Mouse (Mus musculus) midbrain, postnatal 0 days (tissue): Measurements from ENCODE around the gene Plcb3. TPM values are rescaled to one million over a fixed set of nuclear protein-coding genes. Genes with fewer than 3 reads are reported as not detected.

ENCODE experiments used
- ATAC-seq: fragments of 200-750 bp; cut with Nextera tagmentation; 2 replicates; pipeline ENCODE4 v1.8.0; 2017; ENCODE audit warnings: moderate number of reproducible peaks, mild to moderate bottlenecking, moderate TSS enrichment, moderate library complexity; ENCODE audit not compliant: low FRiP score
- DNase-seq: peaks from one replicate; pipeline ENCODE4 v3.0.0-alpha.2; 2015; ENCODE audit warnings: low spot score
- H3K27ac ChIP-seq: fragments of 300-500 bp; sonication (generic); 2 replicates; pipeline ENCODE4 v1.5.1; 2014; ENCODE audit warnings: low read depth, mild to moderate bottlenecking, low read length, mixed read lengths
- H3K27me3 ChIP-seq: fragments of 300-500 bp; sonication (generic); 2 replicates; pipeline ENCODE4 v1.6.1; 2014; ENCODE audit warnings: low read length, control low read depth, mixed read lengths; ENCODE audit not compliant: insufficient read depth
- H3K36me3 ChIP-seq: fragments of 300-500 bp; sonication (generic); 2 replicates; pipeline ENCODE4 v1.6.1; 2014; ENCODE audit warnings: low read length, control low read depth, mixed read lengths; ENCODE audit not compliant: insufficient read depth
- H3K4me1 ChIP-seq: fragments of 300-500 bp; sonication (generic); 2 replicates; pipeline ENCODE4 v1.6.1; 2014; ENCODE audit warnings: mild to moderate bottlenecking, control low read depth, antibody characterized with exemption, low read length, mixed read lengths; ENCODE audit not compliant: insufficient read depth
- H3K4me2 ChIP-seq: fragments of 300-500 bp; sonication (generic); 2 replicates; pipeline ENCODE4 v1.6.1; 2014; ENCODE audit warnings: low read depth, mild to moderate bottlenecking, low read length, mixed read lengths; ENCODE audit not compliant: poor library complexity, severe bottlenecking
- H3K4me3 ChIP-seq: fragments of 300-500 bp; sonication (generic); 2 replicates; pipeline ENCODE4 v1.5.1; 2014; ENCODE audit warnings: low read depth, mild to moderate bottlenecking, low read length, moderate library complexity
- H3K9ac ChIP-seq: fragments of 300-500 bp; sonication (generic); replicated peaks from 2 replicates; pipeline ENCODE4 v1.6.1; 2014; ENCODE audit warnings: mild to moderate bottlenecking, low read length, moderate library complexity, mixed read lengths; ENCODE audit not compliant: poor library complexity, severe bottlenecking
- H3K9me3 ChIP-seq: fragments of 300-500 bp; sonication (generic); 2 replicates; pipeline ENCODE4 v1.6.1; 2016; ENCODE audit warnings: low read length, control low read depth
- CTCF ChIP-seq: IDR thresholded peaks from 2 replicates; pipeline ENCODE4 v1.5.1; 2016; ENCODE audit warnings: antibody characterized with exemption, mild to moderate bottlenecking
- WGBS: fragments of 180-500 bp; shearing (Covaris S2); extraction: QIAGEN DNeasy Blood & Tissue Kit; methylation state at CpG from one replicate; pipeline ENCODE4 v1.1.7; 2014; 5-methylcytosine and 5-hydroxymethylcytosine counted together
- polyA plus RNA-seq: library from polyadenylated mRNA; unstranded; fragments of >200 nt; fragmentation: Nextera tagmentation; extraction: Ambion mirVana; gene quantifications from 2 replicates; pipeline ENCODE4 v1.2.1, GENCODE M21; 2015
- total RNA-seq: library from RNA; depleted of rRNA; stranded (reverse); fragments of >200 nt; gene quantifications from 2 replicates; pipeline ENCODE4 v1.2.3, GENCODE M21; 2014

Plcb3 gene
- total and polyA plus RNA-seq, 2 experiments from 2014 or later: 9.8 to 16.6 TPM

- TF ChIP-seq CTCF: no peak
- ATAC-seq (no peak), DNase-seq (no peak)
- no peaks in the 10 kb centered on the region for H3K27me3 ChIP-seq
- no peak overlapping the region for H3K27ac ChIP-seq
- H3K4me1 ChIP-seq: 0 out of 2 replicates have a peak, but pooled peaks cover 3% of the 10 kb centered on the region
- H3K9me3 ChIP-seq: no peaks in the 10 kb centered on the region
- H3K9ac ChIP-seq: no peak overlapping the region
- H3K4me3 ChIP-seq: no peak overlapping the region
- 0 out of 2 replicates have a peak, but pooled peaks cover 12% of the 10 kb centered on the region for H3K36me3 ChIP-seq
- WGBS: 89% methylated on average over 7 of the region's 7 CpGs
- H3K4me2 ChIP-seq: no peak overlapping the region
Observed at GRCm38 (mm10) chr19:6955424-6955823, 20.8 kb downstream of the Plcb3 start.

GRCm38 (mm10) chr19:6954046-6954445 lies 22.2 kb downstream of the Plcb3 start:
- ATAC-seq (no peak), DNase-seq (no peak)
- Histone ChIP-seq H3K4me3 (no peak overlapping the region), H3K9me3 (no peaks in the 10 kb centered on the region), H3K4me2 (no peak overlapping the region), H3K27ac (no peak overlapping the region), H3K4me1 (0 out of 2 replicates have a peak, but pooled peaks cover 3% of the 10 kb centered on the region), H3K27me3 (no peaks in the 10 kb centered on the region), H3K9ac (no peak overlapping the region), H3K36me3 (0 out of 2 replicates have a peak, but pooled peaks cover 12% of the 10 kb centered on the region)
- WGBS: 57% methylated on average over 9 of the region's 9 CpGs
- peak; percentile 40; the same call in 1 of the 2 replicates for TF ChIP-seq CTCF

- H3K4me2 ChIP-seq: peak overlapping the region; percentile 76
- H3K9ac ChIP-seq: no peak overlapping the region
- 29% methylated on average over 3 of the region's 3 CpGs for WGBS
- peaks cover 13% of the 10 kb centered on the region; the same call in 1 of the 2 replicates for H3K36me3 ChIP-seq
- peak overlapping the region; percentile 85; the same call in 1 of the 2 replicates for H3K27ac ChIP-seq
- H3K4me3 ChIP-seq: peak overlapping the region; percentile 59
- DNase-seq: no peak
- H3K27me3 ChIP-seq: no peaks in the 10 kb centered on the region
- H3K4me1 ChIP-seq: 0 out of 2 replicates have a peak, but pooled peaks cover 3% of the 10 kb centered on the region
- no peak for TF ChIP-seq CTCF
- H3K9me3 ChIP-seq: no peaks in the 10 kb centered on the region
- no peak for ATAC-seq
Observed at GRCm38 (mm10) chr19:6952712-6953037, 23.6 kb downstream of the Plcb3 start.

- WGBS: 3% methylated on average over 30 of the region's 31 CpGs
- Histone ChIP-seq H3K36me3 (peaks cover 13% of the 10 kb centered on the region; the same call in 1 of the 2 replicates), H3K4me1 (0 out of 2 replicates have a peak, but pooled peaks cover 3% of the 10 kb centered on the region)
Observed at GRCm38 (mm10) chr19:6951994-6952711, 24.1 kb downstream of the Plcb3 start.

GRCm38 (mm10) chr19:6951381-6951968 lies 24.8 kb downstream of the Plcb3 start:
- Histone ChIP-seq H3K4me3 (peak overlapping the region; percentile 59), H3K9me3 (no peaks in the 10 kb centered on the region), H3K4me2 (peak overlapping the region; percentile 76), H3K36me3 (peaks cover 13% of the 10 kb centered on the region; the same call in 1 of the 2 replicates), H3K27me3 (no peaks in the 10 kb centered on the region), H3K9ac (peak overlapping the region; percentile 64), H3K27ac (peak overlapping the region; percentile 85), H3K4me1 (0 out of 2 replicates have a peak, but pooled peaks cover 3% of the 10 kb centered on the region)
- ATAC-seq: peak; percentile 78
- under 1% methylated on average over 35 of the region's 35 CpGs for WGBS
- peak; percentile 96 for DNase-seq
- TF ChIP-seq CTCF: no peak

More at GRCm38 (mm10) chr19:6951994-6952711, 24.1 kb downstream of the Plcb3 start:
- H3K27me3 ChIP-seq: no peaks in the 10 kb centered on the region
- peak overlapping the region; percentile 85 for H3K27ac ChIP-seq
- peak overlapping the region; percentile 59 for H3K4me3 ChIP-seq
- no peaks in the 10 kb centered on the region for H3K9me3 ChIP-seq
- peak overlapping the region; percentile 57 for H3K9ac ChIP-seq
- peak overlapping the region; percentile 76 for H3K4me2 ChIP-seq
- DNase-seq (peak; percentile 69), ATAC-seq (peak; percentile 53)
- TF ChIP-seq CTCF: no peak
